Mouse (Mus musculus): Measurements from ENCODE around the gene Naga.

DNA sequence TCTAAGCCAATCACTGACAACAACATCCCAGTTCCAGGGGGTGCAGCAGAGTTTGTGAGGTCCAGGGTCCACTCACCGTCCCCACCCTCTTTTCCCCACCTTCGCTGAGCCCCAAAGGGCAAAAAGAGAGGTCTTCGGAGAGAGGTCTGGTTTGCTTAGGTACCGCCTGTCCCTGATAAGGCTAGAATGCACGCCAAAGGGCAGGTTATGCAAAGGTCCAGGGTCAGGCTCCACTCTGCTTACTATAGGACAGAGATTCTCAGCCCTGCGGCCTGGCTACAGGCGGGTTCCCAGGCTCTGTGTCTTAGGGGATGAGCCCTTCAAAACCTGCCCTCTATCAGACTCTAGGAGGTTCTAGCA is 40.8 kb upstream of the Naga start:
- TF ChIP-seq CTCF (conservative IDR thresholded peaks at IDR 0.05 in 1 of 2, IDR thresholded peaks at IDR 0.05 in 1 of 2; ENCODE audit: low read depth in 2 of 2, low read length in 2 of 2) (no peak), USF2 (conservative IDR thresholded peaks at IDR 0.05; ENCODE audit: low read depth, low read length) (no peak)
